Mouse (Mus musculus): ENCODE data around the gene Klhl21.

DNA sequence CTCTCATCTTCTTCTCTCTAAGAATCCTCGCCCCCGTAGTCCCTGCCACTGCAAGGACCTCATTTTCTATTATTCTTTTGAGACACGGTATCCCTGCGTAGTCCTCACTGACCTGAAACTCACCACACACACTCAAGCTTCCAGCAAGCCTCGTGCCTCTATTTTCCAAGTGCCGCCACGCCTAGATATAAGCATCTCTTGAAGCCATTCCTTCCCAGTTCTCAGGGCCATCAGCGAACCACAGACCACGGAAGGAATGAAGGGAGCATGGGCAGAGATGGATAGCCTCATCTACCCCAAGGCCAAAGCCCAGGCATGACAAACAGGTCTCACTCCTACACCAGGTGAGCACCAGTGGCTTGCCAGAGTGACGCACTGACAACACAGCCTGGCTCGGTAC, 15.9 kb downstream of the Klhl21 start:
- no peak for TF ChIP-seq CTCF (IDR thresholded peaks at IDR 0.05; ENCODE audit: low read depth)
- TF ChIP-seq EP300 (IDR thresholded peaks at IDR 0.05; ENCODE audit: low read depth): no peak

All from liver, embryonic 14.5 days (tissue).